Mouse (Mus musculus) intestine, embryonic 15.5 days (tissue): Measurements from ENCODE around the gene Htra1. TPM values are rescaled to one million over a fixed set of nuclear protein-coding genes. Genes with fewer than 3 reads are reported as not detected.

ENCODE experiments used
- polyA plus RNA-seq: library from polyadenylated mRNA; unstranded; fragments of >200 nt; fragmentation: Nextera tagmentation; extraction: Ambion mirVana; gene quantifications from 2 replicates; pipeline ENCODE4 v1.2.1, GENCODE M21; 2015

Gene Htra1
- polyA plus RNA-seq, 1 experiment from 2014 or later = 18.8 TPM

Other genes with a start within 250 kb of the Htra1 start
- 0.05 and 0.06 TPM in 2 replicates for gene Btbd16, start 162.0 kb upstream of the Htra1 start, polyA plus RNA-seq
- 40.5 and 41.5 TPM in 2 replicates for gene Plekha1, start 70.4 kb upstream of the Htra1 start, polyA plus RNA-seq
- 126 and 138 TPM in 2 replicates for gene Dmbt1, start 95.9 kb downstream of the Htra1 start, polyA plus RNA-seq
- not detected in 2 replicates for gene 4933402N03Rik, start 210.2 kb downstream of the Htra1 start, polyA plus RNA-seq
- 0.03 and 0.04 TPM in 2 replicates for gene 5430419D17Rik, start 238.3 kb downstream of the Htra1 start, polyA plus RNA-seq